Mouse (Mus musculus): ENCODE measurements around the gene Tysnd1. TPM values are rescaled to one million over a fixed set of nuclear protein-coding genes. Genes with fewer than 3 reads are reported as not detected.

Tysnd1 gene
- total RNA-seq (2012; rRNA removed) (59.8 and 72.7 TPM in 2 replicates), polyA plus RNA-seq (2012; ENCODE audit: insufficient read depth in 1 of 2, insufficient read length in 2 of 2, low read depth in 1 of 2, low replicate concordance in 2 of 2, missing spikeins in 1 of 2) (100 to 1,000 TPM in 1 of 2 experiments, not detected in 1; 119 TPM)

GRCm38 (mm10) chr10:61694870-61695670, at the start of gene Tysnd1:
Tysnd1 (plus strand) TSS chr10:61695514.
- DNase-seq (ENCODE audit: low read depth, low spot score): peak; percentile 99
- Histone ChIP-seq H3K9me3 (replicated peaks; ENCODE audit: insufficient read depth, low read length) (no peaks in the 10 kb centered on the region), H3K4me1 (ENCODE audit: control insufficient read depth in 1 of 2, insufficient read depth in 2 of 2, low read length in 2 of 2) (peaks cover 0 to 12% of the 10 kb centered on the region in 2 experiments; a peak in 3 of 4 replicates), H3K4me3 (ENCODE audit: control insufficient read depth in 1 of 2, insufficient read depth in 1 of 2, low read depth in 2 of 2, low read length in 2 of 2) (peak within 1 kb of the TSS; percentile 86 to 98), H3K79me2 (ENCODE audit: control insufficient read depth, insufficient read depth, low read length, poor library complexity) (peaks cover 33% of the 10 kb centered on the region), H3K27ac (ENCODE audit: control insufficient read depth, low read depth, low read length) (peak within 1 kb of the TSS; percentile 73), H3K27me3 (ENCODE audit: control insufficient read depth in 1 of 2, insufficient read depth in 2 of 2, low read length in 2 of 2) (no peaks in the 10 kb centered on the region), H3K9ac (ENCODE audit: control insufficient read depth, low read depth, low read length, poor library complexity, severe bottlenecking) (peak within 1 kb of the TSS; percentile 83), H3K36me3 (ENCODE audit: control insufficient read depth in 1 of 2, insufficient read depth in 2 of 2, low read length in 2 of 2) (peaks cover 7 to 9% of the 10 kb centered on the region in 2 experiments)
- TF ChIP-seq TAL1 (IDR thresholded peaks at IDR 0.05; ENCODE audit: low read length) (no peak), MYC (IDR thresholded peaks at IDR 0.05; ENCODE audit: low read depth, low read length) (peak; percentile 74; the same call in 1 of the 2 replicates), MAX (IDR thresholded peaks at IDR 0.05; ENCODE audit: low read length) (peak; percentile 72; the same call in 1 of the 2 replicates), NELFE (IDR thresholded peaks at IDR 0.05; ENCODE audit: low read depth, low read length) (peak; percentile 89), ZC3H11A (IDR thresholded peaks at IDR 0.05; ENCODE audit: low read depth, low read length) (peak; percentile 60), MXI1 (IDR thresholded peaks at IDR 0.05; ENCODE audit: low read depth, low read length) (peak; percentile 95), ZNF384 (IDR thresholded peaks at IDR 0.05; ENCODE audit: low read depth, low read length) (no peak), USF2 (IDR thresholded peaks at IDR 0.05; ENCODE audit: borderline replicate concordance in 1 of 2, insufficient read depth in 1 of 2, low read depth in 1 of 2, low read length in 2 of 2) (no peak), CHD2 (IDR thresholded peaks at IDR 0.05; ENCODE audit: low read length) (no peak), RAD21 (IDR thresholded peaks at IDR 0.05; ENCODE audit: low read depth, low read length) (peak; percentile 81), ETS1 (IDR thresholded peaks at IDR 0.05; ENCODE audit: low read depth, low read length) (no peak), POLR2AphosphoS2 (IDR thresholded peaks at IDR 0.05; ENCODE audit: low read length) (0 out of 2 replicates have a peak, but pooled peaks have one; percentile 49), POLR2A (IDR thresholded peaks at IDR 0.05; ENCODE audit: control insufficient read depth in 1 of 2, insufficient read depth in 1 of 2, low read depth in 1 of 2, low read length in 2 of 2, poor library complexity in 1 of 2) (peak; percentile 57 to 85; a peak in 3 of 4 replicates), GABPA (IDR thresholded peaks at IDR 0.05; ENCODE audit: low read depth, low read length) (no peak), POLR2AphosphoS5 (IDR thresholded peaks at IDR 0.05; ENCODE audit: borderline replicate concordance, low read depth, low read length) (no peak), MYB (IDR thresholded peaks at IDR 0.05; ENCODE audit: low read depth, low read length) (no peak), TBP (IDR thresholded peaks at IDR 0.05; ENCODE audit: low read depth, low read length) (0 out of 2 replicates have a peak, but pooled peaks have one; percentile 17), BHLHE40 (IDR thresholded peaks at IDR 0.05; ENCODE audit: borderline replicate concordance, low read depth, low read length) (no peak), CTCF (IDR thresholded peaks at IDR 0.05 in 2 of 3, conservative IDR thresholded peaks at IDR 0.05 in 1 of 3; ENCODE audit: control insufficient read depth in 1 of 3, insufficient read depth in 1 of 3, low read depth in 2 of 3, low read length in 3 of 3, poor library complexity in 1 of 3, severe bottlenecking in 1 of 3) (peak; percentile 30 to 82 (median 44); a peak in 5 of 6 replicates), ZKSCAN1 (IDR thresholded peaks at IDR 0.05; ENCODE audit: low read depth, low read length) (no peak), KAT2A (conservative IDR thresholded peaks at IDR 0.05; ENCODE audit: low read depth, low read length) (peak; percentile 67; the same call in 1 of the 2 replicates), TCF12 (IDR thresholded peaks at IDR 0.05; ENCODE audit: low read depth, low read length) (no peak), ELF1 (IDR thresholded peaks at IDR 0.05; ENCODE audit: low read depth, low read length) (peak; percentile 51; the same call in 1 of the 2 replicates), HCFC1 (IDR thresholded peaks at IDR 0.05; ENCODE audit: low read depth, low read length) (peak; percentile 95), JUND (IDR thresholded peaks at IDR 0.05; ENCODE audit: low read depth, low read length) (peak; percentile 36; the same call in 1 of the 2 replicates), E2F4 (IDR thresholded peaks at IDR 0.05; ENCODE audit: borderline replicate concordance, low read depth, low read length) (no peak), SMC3 (IDR thresholded peaks at IDR 0.05; ENCODE audit: low read depth, low read length) (peak; percentile 71), EP300 (IDR thresholded peaks at IDR 0.05; ENCODE audit: low read depth in 1 of 2, low read length in 2 of 2) (no peak), MEF2A (IDR thresholded peaks at IDR 0.05; ENCODE audit: extremely low read depth, insufficient replicate concordance, low read depth, low read length, poor library complexity, severe bottlenecking) (no peak), MAZ (IDR thresholded peaks at IDR 0.05; ENCODE audit: low read depth, low read length) (0 out of 2 replicates have a peak, but pooled peaks have one; percentile 49), NRF1 (IDR thresholded peaks at IDR 0.05; ENCODE audit: insufficient read depth, low read depth, low read length, poor library complexity, severe bottlenecking) (peak; percentile 44; the same call in 1 of the 2 replicates), RCOR1 (IDR thresholded peaks at IDR 0.05; ENCODE audit: low read depth, low read length) (no peak), CHD1 (IDR thresholded peaks at IDR 0.05; ENCODE audit: low read depth, low read length) (no peak), SIN3A (IDR thresholded peaks at IDR 0.05; ENCODE audit: low read length) (peak; percentile 98), USF1 (IDR thresholded peaks at IDR 0.05; ENCODE audit: low read depth, low read length) (no peak)
